Mouse (Mus musculus) thymus, adult 2 months (tissue): ENCODE results near the gene Zc3hav1l. TPM values are rescaled to one million over a fixed set of nuclear protein-coding genes. Genes with fewer than 3 reads are reported as not detected.

Experiments
- DNase-seq: peaks from one replicate; pipeline ENCODE4 v3.0.0; 2021
- H3K27ac ChIP-seq: fragments of 200-500 bp; 2 replicates; pipeline ENCODE4 v1.5.1; 2012; ENCODE audit warnings: low read length, control low read depth; ENCODE audit not compliant: control insufficient read depth, insufficient read depth
- H3K27me3 ChIP-seq: fragments of 200-500 bp; 2 replicates; pipeline ENCODE4 v1.6.1; 2012; ENCODE audit warnings: mild to moderate bottlenecking, low read length, moderate library complexity, mixed read lengths; ENCODE audit not compliant: control insufficient read depth, insufficient read depth
- H3K36me3 ChIP-seq: fragments of 200-500 bp; 2 replicates; pipeline ENCODE4 v1.6.1; 2012; ENCODE audit warnings: mild to moderate bottlenecking, low read length, moderate library complexity; ENCODE audit not compliant: control insufficient read depth, insufficient read depth
- H3K4me1 ChIP-seq: fragments of 200-500 bp; replicated peaks from 2 replicates; pipeline ENCODE4 v1.6.1; 2012; ENCODE audit warnings: low read length; ENCODE audit not compliant: control insufficient read depth, insufficient read depth
- H3K4me3 ChIP-seq: fragments of 200-500 bp; 2 replicates; pipeline ENCODE4 v1.5.1; 2012; ENCODE audit warnings: mild to moderate bottlenecking, low read length, control low read depth, moderate library complexity; ENCODE audit not compliant: control insufficient read depth, insufficient read depth
- CTCF ChIP-seq: fragments of 200-500 bp; IDR thresholded peaks from 2 replicates; pipeline ENCODE4 v1.5.1; 2012; ENCODE audit warnings: mild to moderate bottlenecking, control low read depth, low read length, moderate library complexity, borderline replicate concordance; ENCODE audit not compliant: control insufficient read depth, poor library complexity, insufficient read depth; ENCODE audit errors: extremely low read depth
- POLR2A ChIP-seq: fragments of 200-500 bp; IDR thresholded peaks from 2 replicates; pipeline ENCODE4 v1.6.1; 2012; ENCODE audit warnings: mild to moderate bottlenecking, low read length, control low read depth, moderate library complexity; ENCODE audit not compliant: control insufficient read depth, poor library complexity, insufficient read depth; ENCODE audit errors: extremely low read depth
- WGBS: fragments of 180-500 bp; shearing (Covaris S2); methylation state at CpG from one replicate; pipeline ENCODE4 v1.1.7; 2018; 5-methylcytosine and 5-hydroxymethylcytosine counted together
- polyA plus RNA-seq: library from polyadenylated mRNA; depleted of rRNA; stranded (reverse); fragments of >200 nt; gene quantifications from 2 replicates; pipeline ENCODE4 v1.2.3, GENCODE M21; 2012; rRNA removed

Gene Zc3hav1l
- polyA plus RNA-seq, 1 experiment = 6.6 TPM

DNA sequence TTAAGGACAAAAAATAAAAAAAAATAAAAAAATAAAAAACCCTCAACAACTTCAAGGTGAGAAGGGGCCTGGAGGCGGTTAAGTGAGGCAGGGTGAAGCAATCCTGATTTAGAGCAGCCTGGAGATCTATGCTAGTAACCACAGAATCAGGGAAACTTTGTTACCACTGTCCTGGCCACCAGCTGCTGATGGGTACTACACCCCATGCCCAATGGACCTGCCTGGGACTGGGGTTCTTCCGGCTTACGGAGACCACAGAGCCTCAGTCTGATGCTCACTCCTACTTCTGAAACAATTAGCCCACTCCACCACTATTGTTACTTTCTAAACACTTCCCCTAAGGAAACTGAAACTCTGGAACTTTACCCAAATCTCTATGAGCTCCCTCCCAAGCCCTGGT lies 54.3 kb downstream of the Zc3hav1l start:
- H3K27ac ChIP-seq = no peak overlapping the region
- H3K4me3 ChIP-seq = no peak overlapping the region
- H3K4me1 ChIP-seq = no peaks in the 10 kb centered on the region
- H3K36me3 ChIP-seq = no peaks in the 10 kb centered on the region
- DNase-seq = no peak
- TF ChIP-seq CTCF (no peak), POLR2A (no peak)
- no peaks in the 10 kb centered on the region for H3K27me3 ChIP-seq
- 85% methylated on average over 3 of the region's 3 CpGs for WGBS

DNA sequence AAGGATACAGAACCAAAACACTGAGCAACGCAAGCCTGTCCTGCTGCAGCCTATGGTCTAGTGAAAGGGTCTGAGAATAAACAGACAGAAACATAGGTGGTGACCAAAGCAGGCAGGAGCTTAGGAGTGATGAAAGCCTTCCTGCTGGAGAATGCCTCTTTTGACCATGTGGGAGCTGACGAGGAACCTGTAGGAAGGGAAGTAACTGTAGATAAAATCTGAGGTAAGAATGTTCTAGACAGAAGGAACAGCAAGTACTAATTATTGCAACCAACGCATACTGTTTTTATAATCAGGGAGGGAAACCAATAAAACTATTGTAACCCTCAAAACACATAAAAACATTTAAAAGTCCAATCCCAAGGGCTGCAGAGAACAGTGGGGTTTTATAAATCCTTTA lies 54.9 kb downstream of the Zc3hav1l start:
- DNase-seq = no peak
- Histone ChIP-seq H3K27me3 (no peaks in the 10 kb centered on the region), H3K4me3 (no peak overlapping the region), H3K4me1 (no peaks in the 10 kb centered on the region), H3K27ac (no peak overlapping the region), H3K36me3 (no peaks in the 10 kb centered on the region)
- TF ChIP-seq CTCF = no peak
- TF ChIP-seq POLR2A = no peak
- 50% methylated on average over 3 of the region's 3 CpGs for WGBS

DNA sequence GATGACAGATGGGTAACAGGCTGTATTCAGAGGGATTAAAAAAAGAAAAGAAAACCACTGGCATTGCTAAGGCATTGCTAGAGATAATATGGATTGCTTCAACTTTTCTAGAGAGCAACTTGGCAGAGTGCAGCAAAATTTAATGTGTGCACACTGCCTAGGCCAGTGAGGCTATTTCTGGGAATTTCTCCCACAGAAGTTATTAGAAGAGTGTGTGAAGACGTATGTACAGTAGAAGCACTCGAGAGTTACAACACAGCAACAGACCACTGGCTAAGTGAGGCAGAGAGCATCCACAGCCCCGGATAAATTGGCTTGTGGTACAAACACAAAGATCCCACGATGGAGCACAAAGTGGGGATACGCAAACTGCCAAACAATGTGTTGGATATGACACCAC lies 56.2 kb downstream of the Zc3hav1l start:
- WGBS = 92% methylated on average over 5 of the region's 5 CpGs
- Histone ChIP-seq H3K4me1 (no peaks in the 10 kb centered on the region), H3K27me3 (no peaks in the 10 kb centered on the region), H3K36me3 (no peaks in the 10 kb centered on the region), H3K4me3 (no peak overlapping the region), H3K27ac (no peak overlapping the region)
- TF ChIP-seq CTCF = no peak
- no peak for TF ChIP-seq POLR2A
- DNase-seq = no peak

DNA sequence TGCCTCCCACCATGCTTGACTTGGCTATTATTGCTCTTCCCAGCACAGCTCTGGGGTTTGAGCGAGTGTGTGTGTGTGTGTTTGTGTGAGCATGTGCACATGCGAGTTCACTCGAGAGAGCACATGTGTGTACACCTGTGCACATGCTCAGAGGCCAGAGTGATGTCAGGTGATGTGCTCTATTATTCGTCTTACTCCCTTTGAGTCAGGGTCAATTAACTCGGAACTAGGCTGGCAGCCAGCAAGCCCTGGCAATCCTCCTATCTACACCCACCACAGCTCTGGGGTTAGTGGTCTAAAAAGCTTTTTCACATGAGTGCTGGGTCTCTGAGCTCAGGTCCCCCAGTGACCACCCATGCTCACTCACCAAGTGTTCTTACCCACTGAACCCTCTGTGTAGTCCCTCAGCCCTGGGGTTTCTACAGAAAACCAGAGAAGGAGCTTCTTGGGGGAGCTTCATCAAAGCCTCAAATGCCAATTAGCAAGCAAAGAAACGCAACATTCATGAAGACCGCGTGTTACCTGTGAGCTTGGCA lies 56.7 kb downstream of the Zc3hav1l start:
- Histone ChIP-seq H3K27ac (no peak overlapping the region), H3K36me3 (no peaks in the 10 kb centered on the region), H3K27me3 (no peaks in the 10 kb centered on the region), H3K4me3 (no peak overlapping the region), H3K4me1 (no peaks in the 10 kb centered on the region)
- DNase-seq = no peak
- WGBS = 91% methylated on average over 8 of the region's 8 CpGs
- no peak for TF ChIP-seq CTCF
- no peak for TF ChIP-seq POLR2A

DNA sequence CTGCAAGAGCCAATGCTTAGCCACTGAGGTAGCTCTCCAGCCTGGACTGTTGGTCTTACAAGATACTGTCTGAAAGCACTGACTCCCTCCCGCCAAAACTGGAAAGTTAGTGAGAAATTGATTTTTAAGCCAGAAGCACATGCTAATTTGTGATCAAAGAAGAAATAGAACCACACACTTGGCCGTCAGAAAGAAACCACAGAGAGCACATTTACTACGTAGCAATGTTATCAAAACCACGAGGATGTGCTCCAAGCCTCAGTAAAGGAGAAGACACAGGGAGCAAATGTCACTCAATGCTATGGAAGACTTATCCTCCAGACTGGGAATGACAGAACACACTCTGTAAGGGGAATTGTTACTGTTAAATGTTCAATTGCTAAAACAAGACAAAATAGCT lies 57.6 kb downstream of the Zc3hav1l start:
- no peaks in the 10 kb centered on the region for H3K36me3 ChIP-seq
- no peaks in the 10 kb centered on the region for H3K27me3 ChIP-seq
- H3K4me3 ChIP-seq = no peak overlapping the region
- H3K27ac ChIP-seq = no peak overlapping the region
- WGBS = 16% methylated on average over 4 of the region's 4 CpGs
- no peak for DNase-seq
- no peaks in the 10 kb centered on the region for H3K4me1 ChIP-seq
- TF ChIP-seq CTCF (no peak), POLR2A (no peak)

DNA sequence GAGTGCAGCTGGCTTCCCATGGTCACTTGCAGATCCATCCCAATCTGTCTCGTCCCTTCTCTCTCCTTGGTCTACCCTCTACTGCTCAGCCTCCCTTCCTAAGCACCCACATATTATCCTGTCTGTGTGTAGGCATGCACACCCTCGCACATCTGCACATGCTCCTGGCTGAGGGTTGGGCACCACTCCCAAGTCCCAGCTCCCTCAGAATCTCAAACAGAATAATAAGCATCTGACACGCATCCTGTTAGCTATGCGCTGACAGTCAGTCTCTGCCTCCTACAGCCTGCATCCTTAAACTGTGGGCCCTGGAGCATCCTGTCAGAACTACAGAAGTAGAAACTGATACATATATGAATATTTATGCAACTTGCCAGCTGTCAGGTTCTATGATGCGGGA lies 58.4 kb downstream of the Zc3hav1l start:
- Histone ChIP-seq H3K36me3 (no peaks in the 10 kb centered on the region), H3K4me1 (no peaks in the 10 kb centered on the region), H3K27ac (no peak overlapping the region), H3K4me3 (no peak overlapping the region), H3K27me3 (no peaks in the 10 kb centered on the region)
- WGBS = 91% methylated on average over 5 of the region's 5 CpGs
- DNase-seq = no peak
- TF ChIP-seq POLR2A (no peak), CTCF (no peak)

DNA sequence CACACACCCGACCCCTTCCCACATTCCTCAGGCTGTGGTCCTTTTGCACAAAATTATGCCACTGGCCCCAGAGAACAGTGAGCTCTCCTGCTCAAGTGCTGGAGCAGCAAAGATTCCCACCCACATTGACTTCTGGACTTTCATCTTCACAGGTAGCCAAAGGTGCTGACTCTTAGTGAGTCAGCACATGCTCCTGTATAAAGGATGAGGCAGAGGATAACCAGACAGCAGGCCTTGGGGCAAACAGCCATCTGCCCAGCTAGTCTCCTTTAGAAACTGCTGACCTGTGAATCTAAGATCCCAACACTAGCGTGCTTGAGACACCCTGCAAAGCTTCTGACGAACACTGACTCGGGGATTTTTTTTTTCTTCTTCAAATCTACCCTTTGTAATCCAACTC lies 60.7 kb downstream of the Zc3hav1l start:
- no peak for DNase-seq
- no peak overlapping the region for H3K4me3 ChIP-seq
- no peak overlapping the region for H3K27ac ChIP-seq
- 90% methylated on average over 4 of the region's 4 CpGs for WGBS
- TF ChIP-seq CTCF (no peak), POLR2A (no peak)
- H3K27me3 ChIP-seq = no peaks in the 10 kb centered on the region
- H3K4me1 ChIP-seq = no peaks in the 10 kb centered on the region
- no peaks in the 10 kb centered on the region for H3K36me3 ChIP-seq

Other genes starting within 250 kb of the Zc3hav1l start
- 0.38 TPM in 1 of 2 replicates, not detected in the other for gene Tmem213, start 190.0 kb downstream of the Zc3hav1l start, polyA plus RNA-seq
- 0.54 and 1.2 TPM in 2 replicates for gene Atp6v0a4, start 174.7 kb downstream of the Zc3hav1l start, polyA plus RNA-seq
- gene D630045J12Rik, start 45.2 kb downstream of the Zc3hav1l start, polyA plus RNA-seq = 0.82 and 1.4 TPM in 2 replicates
- 79.0 and 86.4 TPM in 2 replicates for gene Zc3hav1, start 55.3 kb upstream of the Zc3hav1l start, polyA plus RNA-seq
- 0.44 and 0.62 TPM in 2 replicates for gene Ttc26, start 82.2 kb upstream of the Zc3hav1l start, polyA plus RNA-seq
- 16.2 and 16.6 TPM in 2 replicates for gene Ubn2, start 134.7 kb upstream of the Zc3hav1l start, polyA plus RNA-seq
- gene Fmc1, start 234.2 kb upstream of the Zc3hav1l start, polyA plus RNA-seq = 152 and 185 TPM in 2 replicates